Mouse (Mus musculus): ENCODE results near the gene Kcna6.

DNA sequence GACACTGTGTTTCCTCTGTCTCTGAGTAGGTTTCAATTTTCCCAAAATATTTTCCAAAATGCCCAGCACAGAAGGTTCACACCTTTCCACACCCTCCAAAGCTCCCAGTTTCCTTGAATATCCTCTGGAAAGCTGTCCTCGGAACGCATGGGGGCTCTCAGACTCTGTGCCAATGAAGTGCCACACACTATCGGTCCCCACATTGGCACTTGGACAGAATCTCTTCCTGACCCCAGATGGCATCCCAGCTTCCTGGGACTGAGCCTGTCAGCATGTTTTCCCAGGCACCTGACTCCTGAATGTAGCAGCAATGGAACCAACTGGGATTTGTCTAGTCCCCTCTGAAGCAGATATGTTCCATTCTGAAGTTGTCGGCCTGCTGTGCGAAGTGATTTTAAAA is 73.5 kb downstream of the Kcna6 start:
- no peak for TF ChIP-seq CTCF (IDR thresholded peaks at IDR 0.05; ENCODE audit: borderline replicate concordance, control insufficient read depth, extremely low read depth, insufficient read depth, low read length, poor library complexity)
- TF ChIP-seq POLR2A (IDR thresholded peaks at IDR 0.05; ENCODE audit: control insufficient read depth, extremely low read depth, insufficient read depth, low read length, poor library complexity) = no peak

Data from thymus, adult 2 months (tissue).